Mouse (Mus musculus) forebrain, embryonic 12.5 days (tissue): ENCODE measurements around the gene Gm12394. TPM values are rescaled to one million over a fixed set of nuclear protein-coding genes. Genes with fewer than 3 reads are reported as not detected.
A peak's percentile ranks its signal among the peaks of the same experiment; 100 is the strongest.
"Not testable (repeated sequence)": the region's sequence is repeated elsewhere in the genome, so short reads cannot be mapped to it uniquely, and the experiment has no call there.

Experiments used
- ATAC-seq: fragments of 200-750 bp; cut with Nextera tagmentation; 2 replicates; pipeline ENCODE4 v1.8.0; 2017; ENCODE audit warnings: moderate TSS enrichment; ENCODE audit not compliant: low FRiP score
- H3K27ac ChIP-seq: fragments of 300-500 bp; sonication (generic); 2 replicates; pipeline ENCODE4 v1.5.1; 2016; ENCODE audit warnings: mild to moderate bottlenecking
- H3K27me3 ChIP-seq: fragments of 300-500 bp; sonication (generic); 2 replicates; pipeline ENCODE4 v1.6.1; 2016; ENCODE audit warnings: mild to moderate bottlenecking
- H3K36me3 ChIP-seq: fragments of 300-500 bp; sonication (generic); replicated peaks from 2 replicates; pipeline ENCODE4 v1.6.1; 2016; ENCODE audit warnings: mild to moderate bottlenecking
- H3K4me1 ChIP-seq: fragments of 300-500 bp; sonication (generic); 2 replicates; pipeline ENCODE4 v1.6.1; 2016
- H3K4me2 ChIP-seq: fragments of 300-500 bp; sonication (generic); 2 replicates; pipeline ENCODE4 v1.6.1; 2016; ENCODE audit warnings: mild to moderate bottlenecking, moderate library complexity
- H3K4me3 ChIP-seq: fragments of 300-500 bp; sonication (generic); replicated peaks from 2 replicates; pipeline ENCODE4 v1.5.1; 2016; ENCODE audit warnings: mild to moderate bottlenecking
- H3K9ac ChIP-seq: fragments of 300-500 bp; sonication (generic); 2 replicates; pipeline ENCODE4 v1.6.1; 2016; ENCODE audit warnings: mild to moderate bottlenecking
- H3K9me3 ChIP-seq: fragments of 300-500 bp; sonication (generic); 2 replicates; pipeline ENCODE4 v1.6.1; 2016
- WGBS: fragments of 180-500 bp; shearing (Covaris S2); methylation state at CpG from one replicate; pipeline ENCODE4 v1.1.7; 2016; 5-methylcytosine and 5-hydroxymethylcytosine counted together
- polyA plus RNA-seq: library from polyadenylated mRNA; unstranded; fragments of >200 nt; fragmentation: Nextera tagmentation; extraction: Ambion mirVana; gene quantifications from 2 replicates; pipeline ENCODE4 v1.2.1, GENCODE M21; 2016

The Gm12394 gene
- polyA plus RNA-seq, 1 experiment from 2014 or later, result 0.64 TPM

GRCm38 (mm10) chr4:42879829-42880676 is 23.5 kb upstream of the Gm12394 start:
- no peaks in the 10 kb centered on the region for H3K4me1 ChIP-seq
- WGBS, result 86% methylated on average over 16 of the region's 16 CpGs
- H3K27ac ChIP-seq, result no peak overlapping the region
- ATAC-seq, result no peak
- no peak overlapping the region for H3K9ac ChIP-seq
- no peaks in the 10 kb centered on the region for H3K27me3 ChIP-seq
- H3K4me3 ChIP-seq, result no peak overlapping the region
- no peaks in the 10 kb centered on the region for H3K36me3 ChIP-seq
- H3K4me2 ChIP-seq, result no peak overlapping the region
- no peaks in the 10 kb centered on the region for H3K9me3 ChIP-seq

GRCm38 (mm10) chr4:42877657-42878056 is 21.1 kb upstream of the Gm12394 start:
- no peak for ATAC-seq
- no peaks in the 10 kb centered on the region for H3K4me1 ChIP-seq
- H3K36me3 ChIP-seq, result no peaks in the 10 kb centered on the region
- no peak overlapping the region for H3K4me2 ChIP-seq
- no peaks in the 10 kb centered on the region for H3K27me3 ChIP-seq
- H3K27ac ChIP-seq, result no peak overlapping the region
- H3K9me3 ChIP-seq, result no peaks in the 10 kb centered on the region
- no peak overlapping the region for H3K9ac ChIP-seq
- 91% methylated on average over 2 of the region's 2 CpGs for WGBS
- H3K4me3 ChIP-seq, result no peak overlapping the region

DNA sequence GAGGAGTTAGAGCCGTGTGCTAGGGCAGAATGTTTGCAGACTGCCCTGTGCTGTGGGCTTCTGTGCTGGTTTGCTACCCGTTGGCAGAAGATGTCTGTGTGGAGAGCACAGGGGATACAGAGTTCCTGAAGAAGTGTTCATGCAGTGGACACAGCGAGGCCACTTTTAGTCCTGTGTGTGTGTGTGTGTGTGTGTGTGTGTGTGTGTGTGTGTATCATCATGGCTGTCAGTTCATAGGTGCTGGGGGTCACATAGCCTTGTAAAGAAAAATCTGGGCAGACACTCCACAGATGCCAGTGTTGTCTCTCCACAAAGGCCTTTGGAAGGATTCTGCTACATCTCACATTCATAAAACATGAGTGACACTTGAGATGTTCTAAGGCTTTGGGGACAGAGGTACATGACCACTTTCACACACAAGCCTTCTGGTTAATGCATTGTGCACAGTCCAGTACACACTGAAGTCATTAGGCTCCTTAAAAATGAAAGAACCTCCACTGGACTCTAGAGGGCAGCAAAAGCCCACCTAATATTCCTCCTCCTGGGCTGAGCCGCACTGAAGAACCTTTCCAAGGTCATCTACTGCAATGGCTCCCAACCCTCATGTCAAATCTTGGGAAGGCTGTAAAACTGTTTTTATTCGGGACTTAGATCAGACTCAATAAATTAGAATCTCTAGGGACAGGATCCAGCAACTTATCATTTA is 20.2 kb upstream of the Gm12394 start:
- 31% methylated on average over 5 of the region's 5 CpGs for WGBS
- peak; percentile 84 for ATAC-seq
- no peaks in the 10 kb centered on the region for H3K27me3 ChIP-seq

DNA sequence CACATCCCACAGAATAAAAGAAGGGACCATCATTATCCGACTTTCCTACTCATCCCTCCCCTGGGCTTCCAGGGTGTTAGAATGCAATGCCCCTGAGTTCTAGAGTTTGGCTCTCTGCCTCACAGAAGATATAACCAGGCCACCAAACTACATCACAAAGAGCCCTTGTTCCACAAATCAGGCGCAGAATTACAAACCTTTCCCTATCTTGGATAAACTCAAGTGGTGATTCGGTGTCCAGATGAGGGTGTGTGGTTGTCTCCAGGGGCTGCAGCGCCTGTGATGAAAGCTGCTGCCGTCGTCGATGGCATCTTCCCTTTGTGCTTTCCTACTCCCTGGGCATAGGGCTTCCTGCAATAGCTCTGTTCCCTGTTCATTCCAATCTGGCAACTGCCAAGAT is 17.6 kb upstream of the Gm12394 start, which contains the start of gene Fam205c:
Gene Fam205c, minus strand, starts transcription at position 101 of the 400 bp plus-strand sequence.
- Histone ChIP-seq H3K4me2 (no peak within 1 kb of the TSS), H3K27me3 (peaks cover 3% of the 10 kb centered on the region; the same call in 1 of the 2 replicates), H3K9ac (no peak within 1 kb of the TSS), H3K4me1 (no peaks in the 10 kb centered on the region), H3K27ac (no peak within 1 kb of the TSS), H3K9me3 (no peaks in the 10 kb centered on the region), H3K4me3 (no peak within 1 kb of the TSS), H3K36me3 (no peaks in the 10 kb centered on the region)
- ATAC-seq, result no peak
- WGBS, result 89% methylated on average over 7 of the region's 7 CpGs

More for the DNA sequence above, 20.2 kb upstream of the Gm12394 start:
- H3K9me3 ChIP-seq, result no peaks in the 10 kb centered on the region
- H3K4me1 ChIP-seq, result no peaks in the 10 kb centered on the region
- H3K9ac ChIP-seq, result no peak overlapping the region
- no peaks in the 10 kb centered on the region for H3K36me3 ChIP-seq
- no peak overlapping the region for H3K4me2 ChIP-seq
- H3K4me3 ChIP-seq, result no peak overlapping the region
- no peak overlapping the region for H3K27ac ChIP-seq

DNA sequence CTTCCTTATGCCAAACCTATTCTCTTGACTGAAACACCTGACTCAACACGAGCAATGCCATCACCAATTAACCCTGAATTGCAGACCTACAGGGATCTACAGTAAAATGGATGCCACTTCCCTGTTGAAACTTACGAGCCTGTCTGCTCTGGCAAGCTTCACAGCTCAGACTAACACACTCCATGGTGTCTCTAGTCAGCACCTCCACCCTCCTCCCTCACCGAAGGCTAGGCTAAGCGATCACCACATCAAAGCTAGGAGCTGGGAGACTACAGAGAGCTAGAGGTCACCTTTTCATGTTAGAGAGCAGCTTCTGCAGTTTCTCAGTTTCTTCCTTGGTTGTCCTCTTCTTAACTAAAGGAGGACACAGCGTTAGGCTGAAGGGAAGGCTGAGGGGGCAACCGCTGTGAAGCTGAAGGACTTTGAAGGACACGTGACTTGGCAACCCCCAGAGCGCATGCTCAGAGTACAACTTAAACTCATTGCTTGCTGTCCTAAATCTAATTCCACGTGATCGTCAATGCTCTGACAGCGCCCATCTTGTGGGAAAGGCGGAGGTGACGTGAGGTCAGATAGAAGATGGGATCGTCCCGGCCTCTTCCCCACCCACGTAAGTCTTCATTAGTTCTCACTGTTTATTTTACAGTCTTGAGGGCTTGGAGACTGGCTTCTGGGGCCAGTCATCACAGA is 16.3 kb upstream of the Gm12394 start:
- Histone ChIP-seq H3K9ac (no peak overlapping the region), H3K27ac (no peak overlapping the region), H3K9me3 (no peaks in the 10 kb centered on the region), H3K27me3 (peaks cover 3% of the 10 kb centered on the region; the same call in 1 of the 2 replicates), H3K4me1 (no peaks in the 10 kb centered on the region), H3K4me2 (no peak overlapping the region), H3K4me3 (no peak overlapping the region), H3K36me3 (no peaks in the 10 kb centered on the region)
- no peak for ATAC-seq
- WGBS, result 90% methylated on average over 16 of the region's 16 CpGs

- Histone ChIP-seq H3K4me2 (no peak overlapping the region), H3K27ac (no peak overlapping the region), H3K36me3 (no peaks in the 10 kb centered on the region), H3K4me1 (no peaks in the 10 kb centered on the region), H3K9ac (no peak overlapping the region), H3K4me3 (no peak overlapping the region), H3K9me3 (no peaks in the 10 kb centered on the region), H3K27me3 (peaks cover 3% of the 10 kb centered on the region; the same call in 1 of the 2 replicates)
- 95% methylated on average over 7 of the region's 7 CpGs for WGBS
- ATAC-seq, result no peak
Measured at GRCm38 (mm10) chr4:42872151-42872550, 15.6 kb upstream of the Gm12394 start.

- no peak overlapping the region for H3K4me3 ChIP-seq
- no peak overlapping the region for H3K27ac ChIP-seq
- H3K9ac ChIP-seq, result no peak overlapping the region
- H3K27me3 ChIP-seq, result peaks cover 3% of the 10 kb centered on the region; the same call in 1 of the 2 replicates
- 86% methylated on average over 5 of the region's 5 CpGs for WGBS
- H3K4me1 ChIP-seq, result no peaks in the 10 kb centered on the region
- H3K36me3 ChIP-seq, result no peaks in the 10 kb centered on the region
- ATAC-seq, result no peak
- H3K9me3 ChIP-seq, result no peaks in the 10 kb centered on the region
- H3K4me2 ChIP-seq, result no peak overlapping the region
Measured at GRCm38 (mm10) chr4:42870748-42871147, 14.2 kb upstream of the Gm12394 start.

DNA sequence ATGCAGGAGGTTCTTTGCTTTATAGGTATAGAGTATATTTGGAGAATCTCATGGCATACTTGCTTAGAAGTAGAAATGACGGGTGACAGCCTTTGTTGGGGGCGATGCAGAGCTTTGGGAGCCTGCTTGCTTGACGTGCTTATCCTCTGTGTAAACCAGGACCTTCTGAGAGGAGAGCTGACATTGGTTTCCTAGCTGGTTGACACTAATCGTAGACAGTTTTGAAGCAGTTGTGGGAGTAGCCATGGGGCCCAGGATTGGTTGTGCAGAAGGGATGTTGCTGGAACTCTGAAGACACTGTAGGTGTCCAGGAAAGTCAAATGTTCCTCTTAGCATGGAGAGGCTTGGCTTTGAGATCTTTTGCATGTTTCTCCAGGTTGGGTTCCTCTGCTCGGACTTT is 11.6 kb upstream of the Gm12394 start:
- ATAC-seq, result no peak
- H3K27ac ChIP-seq, result no peak overlapping the region
- H3K36me3 ChIP-seq, result no peaks in the 10 kb centered on the region
- H3K4me2 ChIP-seq, result no peak overlapping the region
- H3K27me3 ChIP-seq, result peaks cover 3% of the 10 kb centered on the region; the same call in 1 of the 2 replicates
- H3K9ac ChIP-seq, result no peak overlapping the region
- no peaks in the 10 kb centered on the region for H3K4me1 ChIP-seq
- WGBS, result 85% methylated on average over 5 of the region's 5 CpGs
- no peak overlapping the region for H3K4me3 ChIP-seq
- H3K9me3 ChIP-seq, result no peaks in the 10 kb centered on the region

DNA sequence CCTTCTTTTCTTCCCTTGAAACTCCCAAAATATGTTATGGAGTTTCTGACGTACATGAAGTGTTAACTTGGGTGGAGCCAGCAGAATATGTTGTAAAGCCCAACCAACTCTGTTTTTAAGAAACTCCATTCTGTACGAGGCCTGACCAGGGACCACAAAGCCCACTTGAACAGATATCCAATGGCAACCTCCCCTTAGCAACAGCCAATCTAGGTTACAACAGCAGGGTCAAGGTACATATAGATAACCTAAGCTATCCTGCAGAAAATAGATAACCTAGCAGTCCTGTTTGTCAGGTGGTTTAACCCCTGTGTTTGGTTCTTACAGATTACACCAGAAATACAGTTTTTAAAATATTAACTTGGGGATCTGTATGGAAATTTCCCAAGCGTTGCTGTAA is 10.8 kb upstream of the Gm12394 start:
- Histone ChIP-seq H3K36me3 (no peaks in the 10 kb centered on the region), H3K9ac (no peak overlapping the region), H3K4me2 (no peak overlapping the region), H3K27ac (no peak overlapping the region), H3K9me3 (no peaks in the 10 kb centered on the region), H3K4me3 (no peak overlapping the region), H3K27me3 (peaks cover 3% of the 10 kb centered on the region; the same call in 1 of the 2 replicates), H3K4me1 (no peaks in the 10 kb centered on the region)
- no peak for ATAC-seq
- WGBS, result 82% methylated on average over 3 of the region's 3 CpGs

DNA sequence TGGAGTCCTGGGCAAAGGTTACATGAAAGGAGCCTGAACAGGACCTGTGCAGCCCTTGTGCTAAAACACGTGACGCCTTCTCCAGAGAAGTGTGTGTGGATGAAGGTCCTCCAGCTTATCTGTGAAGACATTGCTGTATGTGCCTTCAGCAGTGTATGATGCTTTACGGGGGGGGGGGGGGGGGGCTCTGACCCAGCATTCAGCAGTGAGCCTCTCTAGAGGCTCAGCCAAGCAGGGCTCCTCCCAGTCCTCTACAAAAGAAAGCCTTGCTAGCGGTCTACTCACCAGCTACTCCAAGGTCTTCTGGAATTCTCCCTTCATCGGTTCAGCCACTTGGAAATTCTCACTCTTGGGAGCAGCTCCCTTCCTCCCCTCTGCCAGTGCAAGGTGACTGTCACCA is 6.9 kb upstream of the Gm12394 start:
- not testable (repeated sequence) for H3K9me3 ChIP-seq, H3K4me3 ChIP-seq, H3K9ac ChIP-seq, H3K4me1 ChIP-seq, H3K36me3 ChIP-seq, ATAC-seq, H3K27ac ChIP-seq, H3K27me3 ChIP-seq, H3K4me2 ChIP-seq
- WGBS, result 87% methylated on average over 4 of the region's 5 CpGs

DNA sequence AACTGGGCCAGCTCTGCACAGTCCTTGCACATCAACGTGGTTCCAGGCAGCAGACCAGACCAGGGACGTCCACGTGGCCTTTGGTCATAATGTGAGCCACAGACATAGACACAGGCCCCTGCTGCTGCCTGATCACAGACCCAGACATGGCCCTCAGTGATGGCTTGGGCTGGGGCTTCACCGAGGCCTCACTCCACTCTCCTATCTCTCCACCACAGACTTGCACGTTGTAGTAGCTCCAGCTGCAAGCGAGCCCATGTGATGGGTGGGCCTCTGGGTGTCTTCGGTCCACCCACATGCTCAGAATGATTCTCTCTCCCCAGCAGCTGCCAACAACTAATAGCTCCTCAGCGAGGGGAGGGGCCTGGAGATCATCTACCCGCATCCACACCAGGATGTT is 3.9 kb upstream of the Gm12394 start:
- not testable (repeated sequence) for H3K9ac ChIP-seq, H3K4me3 ChIP-seq, H3K36me3 ChIP-seq, H3K27me3 ChIP-seq, ATAC-seq, H3K4me2 ChIP-seq, H3K27ac ChIP-seq, H3K4me1 ChIP-seq, H3K9me3 ChIP-seq
- WGBS, result 85% methylated on average over 9 of the region's 9 CpGs

GRCm38 (mm10) chr4:42853788-42854187 is 2.8 kb downstream of the Gm12394 start, which contains the start of gene Fam205a1:
Fam205a1 (minus strand) TSS chr4:42853888.
- 73% methylated on average over 1 of the region's 1 CpGs for WGBS
- not testable (repeated sequence) for ATAC-seq, H3K27ac ChIP-seq, H3K4me2 ChIP-seq, H3K36me3 ChIP-seq, H3K4me1 ChIP-seq, H3K4me3 ChIP-seq, H3K9me3 ChIP-seq, H3K27me3 ChIP-seq, H3K9ac ChIP-seq
